Mouse (Mus musculus) C2C12 (cell line): ENCODE data around the gene H2-DMb2. TPM values are rescaled to one million over a fixed set of nuclear protein-coding genes. Genes with fewer than 3 reads are reported as not detected.

Source experiments
- H3K27me3 ChIP-seq: one replicate; pipeline ENCODE4 v1.6.1; 2011; ENCODE audit not compliant: control insufficient read depth, insufficient read depth, insufficient read length
- H3K36me3 ChIP-seq: one replicate; pipeline ENCODE4 v1.6.1; 2011; ENCODE audit not compliant: control insufficient read depth, insufficient read depth
- H3K4me3 ChIP-seq: one replicate; pipeline ENCODE4 v1.5.1; 2011; ENCODE audit warnings: mild to moderate bottlenecking, control low read depth; ENCODE audit not compliant: poor library complexity, insufficient read depth, severe bottlenecking
- H3K79me2 ChIP-seq: one replicate; pipeline ENCODE4 v1.6.1; 2011; ENCODE audit not compliant: control insufficient read depth, insufficient read depth
- H3K79me3 ChIP-seq: one replicate; pipeline ENCODE4 v1.6.1; 2011; ENCODE audit warnings: low read depth, control low read depth
- H3ac ChIP-seq: one replicate; pipeline ENCODE3; 2011; ENCODE audit warnings: low read depth; ENCODE audit not compliant: control insufficient read depth, insufficient read length
- CEBPB ChIP-seq: IDR thresholded peaks from one replicate; pipeline ENCODE4 v1.6.1; 2011; ENCODE audit warnings: low read depth, mild to moderate bottlenecking, control low read depth, moderate library complexity
- CTCF ChIP-seq: IDR thresholded peaks from one replicate; pipeline ENCODE4 v1.5.1; 2011; ENCODE audit not compliant: control insufficient read depth, insufficient read depth, insufficient read length
- FOSL1 ChIP-seq: IDR thresholded peaks from one replicate; pipeline ENCODE4 v1.8.0; 2011; ENCODE audit warnings: mild to moderate bottlenecking, low read length; ENCODE audit not compliant: poor library complexity, insufficient read depth, severe bottlenecking
- MAX ChIP-seq: IDR thresholded peaks from one replicate; pipeline ENCODE4 v1.6.1; 2011; ENCODE audit warnings: mild to moderate bottlenecking, control low read depth
- MYOD1 ChIP-seq: IDR thresholded peaks from one replicate; pipeline ENCODE4 v1.6.1; 2011; ENCODE audit warnings: low read depth; ENCODE audit not compliant: control insufficient read depth, insufficient read length
- MYOG ChIP-seq: IDR thresholded peaks from one replicate; pipeline ENCODE4 v1.6.1; 2011; ENCODE audit not compliant: control insufficient read depth, insufficient read length; ENCODE audit errors: extremely low read depth
- USF1 ChIP-seq: IDR thresholded peaks from one replicate; pipeline ENCODE4 v1.6.1; 2011; ENCODE audit warnings: low read depth, mild to moderate bottlenecking, control low read depth, moderate library complexity
- polyA plus RNA-seq: library from polyadenylated mRNA; unstranded; fragments of >200 nt; fragmentation: generic; extraction: Trizol; gene quantifications from one replicate; pipeline ENCODE4 v1.2.1, GENCODE M21; 2012; ENCODE audit warnings: missing spikeins

H2-DMb2 gene
- polyA plus RNA-seq, 1 experiment, result not detected

GRCm38 (mm10) chr17:34199050-34199619, 56.0 kb downstream of the H2-DMb2 start:
- Histone ChIP-seq H3K79me2 (no peaks in the 10 kb centered on the region), H3ac (no peak overlapping the region), H3K4me3 (no peak overlapping the region), H3K79me3 (no peaks in the 10 kb centered on the region), H3K36me3 (no peaks in the 10 kb centered on the region), H3K27me3 (peaks cover 41% of the 10 kb centered on the region)
- TF ChIP-seq CTCF (no peak), USF1 (no peak), MYOG (no peak), MYOD1 (no peak), CEBPB (no peak), MAX (no peak), FOSL1 (no peak)

- peaks cover 32% of the 10 kb centered on the region for H3K27me3 ChIP-seq
- no peaks in the 10 kb centered on the region for H3K79me2 ChIP-seq
- no peaks in the 10 kb centered on the region for H3K36me3 ChIP-seq
- H3ac ChIP-seq, result no peak overlapping the region
- TF ChIP-seq USF1 (no peak), CTCF (no peak), FOSL1 (no peak), CEBPB (no peak)
- no peak overlapping the region for H3K4me3 ChIP-seq
- no peaks in the 10 kb centered on the region for H3K79me3 ChIP-seq
These were observed 56.9 kb downstream of the H2-DMb2 start for GRCm38 (mm10) chr17:34200047-34200446.

GRCm38 (mm10) chr17:34200772-34201505, 57.8 kb downstream of the H2-DMb2 start:
- Histone ChIP-seq H3K79me2 (no peaks in the 10 kb centered on the region), H3K4me3 (no peak overlapping the region), H3K27me3 (peaks cover 38% of the 10 kb centered on the region), H3K79me3 (no peaks in the 10 kb centered on the region), H3ac (no peak overlapping the region), H3K36me3 (no peaks in the 10 kb centered on the region)
- TF ChIP-seq MYOG (no peak), MYOD1 (no peak), FOSL1 (no peak), CTCF (no peak), USF1 (no peak), MAX (no peak), CEBPB (no peak)

Other genes with a start within 250 kb of the H2-DMb2 start
- not detected for gene Platr17, start 238.2 kb upstream of the H2-DMb2 start, polyA plus RNA-seq
- 19.3 TPM for gene Daxx, start 233.9 kb upstream of the H2-DMb2 start, polyA plus RNA-seq
- gene Tapbp, start 227.4 kb upstream of the H2-DMb2 start, polyA plus RNA-seq, result 30.5 TPM
- gene Zbtb22, start 227.4 kb upstream of the H2-DMb2 start, polyA plus RNA-seq, result 30.3 TPM
- 31.7 TPM for gene Rgl2, start 213.8 kb upstream of the H2-DMb2 start, polyA plus RNA-seq
- 130 TPM for gene Pfdn6, start 203.0 kb upstream of the H2-DMb2 start, polyA plus RNA-seq
- 64.8 TPM for gene Wdr46, start 202.6 kb upstream of the H2-DMb2 start, polyA plus RNA-seq
- gene B3galt4, start 191.8 kb upstream of the H2-DMb2 start, polyA plus RNA-seq, result 1.5 TPM
- 24.4 TPM for gene Vps52, start 187.5 kb upstream of the H2-DMb2 start, polyA plus RNA-seq
- 517 TPM for gene Rps18, start 187.3 kb upstream of the H2-DMb2 start, polyA plus RNA-seq
- 19.0 TPM for gene H2-K1, start 143.0 kb upstream of the H2-DMb2 start, polyA plus RNA-seq
- 26.8 TPM for gene Ring1, start 118.6 kb upstream of the H2-DMb2 start, polyA plus RNA-seq
- 17.6 TPM for gene H2-Ke6, start 115.2 kb upstream of the H2-DMb2 start, polyA plus RNA-seq
- gene Slc39a7, start 111.6 kb upstream of the H2-DMb2 start, polyA plus RNA-seq, result 175 TPM
- gene Rxrb, start 111.5 kb upstream of the H2-DMb2 start, polyA plus RNA-seq, result 39.0 TPM
- 0.77 TPM for gene Col11a2, start 103.9 kb upstream of the H2-DMb2 start, polyA plus RNA-seq
- not detected for gene H2-Oa, start 51.0 kb upstream of the H2-DMb2 start, polyA plus RNA-seq
- 5.2 TPM for gene H2-DMa, start 23.8 kb upstream of the H2-DMb2 start, polyA plus RNA-seq
- 127 TPM for gene Brd2, start 20.7 kb upstream of the H2-DMb2 start, polyA plus RNA-seq
- gene H2-DMb1, start 9.8 kb downstream of the H2-DMb2 start, polyA plus RNA-seq, result not detected
- gene Tap1, start 44.2 kb downstream of the H2-DMb2 start, polyA plus RNA-seq, result 0.30 TPM
- 0.07 TPM for gene Psmb9, start 44.5 kb downstream of the H2-DMb2 start, polyA plus RNA-seq
- gene Psmb8, start 54.4 kb downstream of the H2-DMb2 start, polyA plus RNA-seq, result 0.05 TPM
- gene Tap2, start 60.2 kb downstream of the H2-DMb2 start, polyA plus RNA-seq, result 0.47 TPM
- gene H2-Ob, start 95.6 kb downstream of the H2-DMb2 start, polyA plus RNA-seq, result not detected
- not detected for gene H2-Ab1, start 114.4 kb downstream of the H2-DMb2 start, polyA plus RNA-seq
- gene H2-Aa, start 144.5 kb downstream of the H2-DMb2 start, polyA plus RNA-seq, result not detected
- gene H2-Eb1, start 162.6 kb downstream of the H2-DMb2 start, polyA plus RNA-seq, result not detected
- gene H2-Eb2, start 182.4 kb downstream of the H2-DMb2 start, polyA plus RNA-seq, result not detected
- not detected for gene Btnl2, start 211.5 kb downstream of the H2-DMb2 start, polyA plus RNA-seq
- not detected for gene Btnl1, start 233.8 kb downstream of the H2-DMb2 start, polyA plus RNA-seq